Mouse (Mus musculus): Measurements from ENCODE around the gene Herpud1.

DNA sequence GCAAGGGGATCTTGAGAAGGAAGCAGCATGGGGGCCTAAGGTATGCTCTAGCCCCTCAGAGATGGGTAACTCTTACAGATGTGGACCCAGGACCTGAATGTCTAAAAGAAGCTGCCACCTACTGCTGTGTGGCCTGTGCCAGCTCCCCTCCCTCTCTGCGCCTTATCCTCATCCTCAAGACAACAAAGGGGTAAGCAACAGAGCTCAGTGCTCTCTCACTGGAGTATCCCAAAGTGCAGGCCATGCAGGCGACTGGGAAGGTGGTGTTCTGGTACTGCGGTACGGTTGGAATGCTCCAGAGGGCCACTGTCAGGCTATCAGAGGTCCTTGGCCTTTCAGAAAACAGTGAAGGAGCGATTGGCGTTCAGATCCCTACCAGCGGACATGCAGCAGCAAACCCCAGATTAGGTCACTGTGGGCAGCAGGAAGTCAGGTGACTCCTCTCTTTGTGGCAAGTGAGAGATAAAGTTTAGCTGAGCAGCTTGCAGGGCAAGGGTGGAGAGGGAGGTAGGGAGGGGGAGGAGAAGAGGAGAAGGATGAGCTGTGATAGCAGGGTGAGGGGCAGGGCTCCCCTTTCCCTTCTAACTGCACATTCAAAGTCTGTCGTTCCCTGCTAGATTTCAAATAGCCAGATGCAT lies 22.3 kb downstream of the Herpud1 start:
- no peak for TF ChIP-seq POLR2A (IDR thresholded peaks at IDR 0.05; ENCODE audit: low read depth, low read length)
- TF ChIP-seq CTCF (conservative IDR thresholded peaks at IDR 0.05; ENCODE audit: insufficient read depth, insufficient read length, low read depth, low read length): no peak
